Mouse (Mus musculus): ENCODE measurements at regions not wholly inside any gene's neighbourhood (a gene's known extent, or its start where the extent isn't known, plus 50 kb on each side); places are given as distances from the start of the nearest gene placed in this dataset.
A peak's percentile ranks its signal among the peaks of the same experiment; 100 is the strongest.

GRCm38 (mm10) chr13:83730713-83731480 lies 227.1 kb downstream of the Mef2c start:
- peak in 1 of 2 experiments; percentile 86 for DNase-seq (ENCODE audit: low spot score in 2 of 2)

GRCm38 (mm10) chr13:83731481-83732006 lies 227.7 kb downstream of the Mef2c start:
- no peak for DNase-seq (ENCODE audit: low spot score in 2 of 2)

GRCm38 (mm10) chr13:83732283-83733121 lies 228.7 kb downstream of the Mef2c start:
- DNase-seq (ENCODE audit: low spot score in 2 of 2) = peak in 1 of 2 experiments; percentile 78

- no peak for DNase-seq (ENCODE audit: low spot score in 2 of 2)
These were observed 229.6 kb downstream of the Mef2c start for GRCm38 (mm10) chr13:83733231-83733990.

- no peak for DNase-seq (ENCODE audit: low spot score in 2 of 2)
These were observed 230.3 kb downstream of the Mef2c start for GRCm38 (mm10) chr13:83733991-83734610.

GRCm38 (mm10) chr13:83734656-83735055 lies 230.8 kb downstream of the Mef2c start:
- no peak for DNase-seq (ENCODE audit: low spot score in 2 of 2)

- no peak for DNase-seq (ENCODE audit: low spot score in 2 of 2)
These were observed 231.3 kb downstream of the Mef2c start for GRCm38 (mm10) chr13:83735101-83735500.

GRCm38 (mm10) chr13:83735631-83736475 lies 232.0 kb downstream of the Mef2c start:
- DNase-seq (ENCODE audit: low spot score in 2 of 2) = no peak

- DNase-seq (ENCODE audit: low spot score in 2 of 2) = no peak
These were observed 233.4 kb downstream of the Mef2c start for GRCm38 (mm10) chr13:83737031-83737825.

GRCm38 (mm10) chr13:83737826-83738527 lies 234.1 kb downstream of the Mef2c start:
- DNase-seq (ENCODE audit: low spot score in 2 of 2) = no peak

GRCm38 (mm10) chr13:83738528-83738981 lies 234.7 kb downstream of the Mef2c start:
- DNase-seq (ENCODE audit: low spot score in 2 of 2) = no peak

GRCm38 (mm10) chr13:83739131-83739530 lies 235.3 kb downstream of the Mef2c start:
- DNase-seq (ENCODE audit: low spot score in 2 of 2) = no peak

GRCm38 (mm10) chr13:83739541-83740061 lies 235.8 kb downstream of the Mef2c start:
- DNase-seq (ENCODE audit: low spot score in 2 of 2) = peak in 1 of 2 experiments; percentile 93

- DNase-seq (ENCODE audit: low spot score in 2 of 2) = no peak
These were observed 236.3 kb downstream of the Mef2c start for GRCm38 (mm10) chr13:83740101-83740500.

GRCm38 (mm10) chr13:83740771-83741170 lies 236.9 kb downstream of the Mef2c start:
- no peak for DNase-seq (ENCODE audit: low spot score in 2 of 2)

- no peak for DNase-seq (ENCODE audit: low spot score in 2 of 2)
These were observed 237.8 kb downstream of the Mef2c start for GRCm38 (mm10) chr13:83741591-83742021.

GRCm38 (mm10) chr13:83742102-83742501 lies 238.3 kb downstream of the Mef2c start:
- DNase-seq (ENCODE audit: low spot score in 2 of 2) = no peak

- no peak for DNase-seq (ENCODE audit: low spot score in 2 of 2)
These were observed 238.7 kb downstream of the Mef2c start for GRCm38 (mm10) chr13:83742546-83742945.

Data from left cerebral cortex, adult 8-10 months (tissue).